Comparison of ENCODE assay signal across 11 mouse cellular contexts in the genomic region with DNA sequence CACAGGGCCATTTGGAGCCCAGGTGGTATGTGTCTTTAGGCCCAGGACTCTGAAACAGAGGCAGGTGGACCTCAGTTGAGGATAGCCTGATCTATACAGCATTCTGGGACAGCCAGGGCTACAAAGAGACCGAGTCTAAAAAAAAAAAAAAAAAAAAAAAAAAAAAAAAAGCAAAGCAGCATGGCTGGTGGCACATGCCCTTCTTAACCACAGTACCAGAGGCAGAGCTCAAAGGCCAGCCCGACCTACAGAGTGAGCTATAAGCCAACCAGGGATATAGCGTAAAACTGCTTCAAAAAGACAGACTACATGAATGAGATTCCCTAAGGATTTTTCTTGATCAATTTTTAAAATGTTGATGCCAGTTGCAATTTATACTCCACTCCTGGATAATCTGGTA. TPM values are rescaled to one million over a fixed set of nuclear protein-coding genes. Genes with fewer than 3 reads are reported as not detected.
DNase-seq lines count a peak whose midpoint lies in the region; ATAC-seq and TF ChIP-seq lines count a peak whose summit lies in the region.
"Had no signal": no experiment of that assay in that cellular context is flagged by ENCODE, and none has a peak within 500 bp of the region (broad histone marks: within the 10 kb centered on the region; RNA-seq: fewer than 3 reads in every experiment).

No protein-coding gene starts in this region.

- no peak overlapping the region for H3K4me2 ChIP-seq in forebrain, embryonic 12.5 days
- no peak overlapping the region for H3K4me2 ChIP-seq in kidney, embryonic 15.5 days
- H3K4me2 ChIP-seq in stomach, embryonic 15.5 days: no peak overlapping the region

- H3K27ac ChIP-seq in forebrain, embryonic 12.5 days: 0 out of 2 replicates have a peak overlapping the region, but pooled peaks have one; percentile 22
- no peak overlapping the region for H3K27ac ChIP-seq in forebrain, embryonic 10.5 days
- H3K27ac ChIP-seq in kidney, embryonic 15.5 days: 0 out of 2 replicates have a peak overlapping the region, but pooled peaks have one; percentile 24
- H3K27ac ChIP-seq in spleen, adult 2 months (ENCODE audit: insufficient read depth, low read length): peak overlapping the region; percentile 30
- H3K27ac ChIP-seq in stomach, embryonic 15.5 days: peak overlapping the region; percentile 36; the same call in 1 of the 2 replicates

- WGBS in forebrain, embryonic 12.5 days: 89% methylated on average over 3 of the region's 3 CpGs
- 89% methylated on average over 3 of the region's 3 CpGs for WGBS in forebrain, embryonic 10.5 days
- 85% methylated on average over 3 of the region's 3 CpGs for WGBS in kidney, embryonic 15.5 days
- WGBS in spleen, adult 2 months: 50% methylated on average over 3 of the region's 3 CpGs
- WGBS in stomach, embryonic 15.5 days: 77% methylated on average over 3 of the region's 3 CpGs

- H3K4me1 ChIP-seq in forebrain, embryonic 12.5 days: peaks cover 44% of the 10 kb centered on the region
- H3K4me1 ChIP-seq in forebrain, embryonic 10.5 days: peaks cover 45% of the 10 kb centered on the region
- peaks cover 59% of the 10 kb centered on the region for H3K4me1 ChIP-seq in kidney, embryonic 15.5 days
- peaks cover 29% of the 10 kb centered on the region for H3K4me1 ChIP-seq in spleen, adult 2 months (ENCODE audit: control insufficient read depth, insufficient read depth, insufficient read length)
- H3K4me1 ChIP-seq in stomach, embryonic 15.5 days: peaks cover 25% of the 10 kb centered on the region

- no peaks in the 10 kb centered on the region for H3K27me3 ChIP-seq in forebrain, embryonic 12.5 days
- no peaks in the 10 kb centered on the region for H3K27me3 ChIP-seq in forebrain, embryonic 10.5 days (ENCODE audit: poor library complexity, severe bottlenecking)
- H3K27me3 ChIP-seq in kidney, embryonic 15.5 days: no peaks in the 10 kb centered on the region
- H3K27me3 ChIP-seq in spleen, adult 2 months (ENCODE audit: control insufficient read depth, insufficient read depth, low read length): no peaks in the 10 kb centered on the region
- no peaks in the 10 kb centered on the region for H3K27me3 ChIP-seq in stomach, embryonic 15.5 days (replicated peaks)

- H3K9me3 ChIP-seq in forebrain, embryonic 12.5 days: no peaks in the 10 kb centered on the region
- H3K9me3 ChIP-seq in forebrain, embryonic 10.5 days: no peaks in the 10 kb centered on the region
- no peaks in the 10 kb centered on the region for H3K9me3 ChIP-seq in kidney, embryonic 15.5 days (replicated peaks)
- no peaks in the 10 kb centered on the region for H3K9me3 ChIP-seq in stomach, embryonic 15.5 days

- H3K36me3 ChIP-seq in forebrain, embryonic 12.5 days (replicated peaks): peaks cover 11% of the 10 kb centered on the region
- H3K36me3 ChIP-seq in forebrain, embryonic 10.5 days (replicated peaks): peaks cover 65% of the 10 kb centered on the region
- peaks cover 44% of the 10 kb centered on the region for H3K36me3 ChIP-seq in kidney, embryonic 15.5 days
- peaks cover 7% of the 10 kb centered on the region for H3K36me3 ChIP-seq in spleen, adult 2 months (ENCODE audit: control insufficient read depth, insufficient read depth, low read length)
- H3K36me3 ChIP-seq in stomach, embryonic 15.5 days: no peaks in the 10 kb centered on the region

- TF ChIP-seq CTCF in spleen, adult 2 months (IDR thresholded peaks at IDR 0.05; ENCODE audit: extremely low read depth, insufficient read depth, insufficient read length, insufficient replicate concordance): no peak

- H3K4me3 ChIP-seq in forebrain, embryonic 12.5 days (replicated peaks): no peak overlapping the region
- H3K4me3 ChIP-seq in forebrain, embryonic 10.5 days: no peak overlapping the region
- H3K4me3 ChIP-seq in kidney, embryonic 15.5 days (replicated peaks): no peak overlapping the region
- no peak overlapping the region for H3K4me3 ChIP-seq in spleen, adult 2 months (ENCODE audit: extremely low read depth, insufficient read depth, insufficient read length)
- no peak overlapping the region for H3K4me3 ChIP-seq in stomach, embryonic 15.5 days (replicated peaks)

- ATAC-seq in forebrain, embryonic 12.5 days (ENCODE audit: low FRiP score): no peak
- no peak for ATAC-seq in kidney, embryonic 15.5 days (replicated peaks; ENCODE audit: low FRiP score)
- ATAC-seq in stomach, embryonic 15.5 days (ENCODE audit: insufficient read depth, low FRiP score, low read depth): no peak

- no peak overlapping the region for H3K9ac ChIP-seq in forebrain, embryonic 12.5 days
- no peak overlapping the region for H3K9ac ChIP-seq in kidney, embryonic 15.5 days
- no peak overlapping the region for H3K9ac ChIP-seq in stomach, embryonic 15.5 days

- no peak for DNase-seq in forebrain, embryonic 10.5 days (ENCODE audit: extremely low spot score, low spot score)
- DNase-seq in kidney, adult 18-20 months: no peak
- no peak for DNase-seq in spleen, adult 2 months (ENCODE audit: low read depth in 1 of 2, low spot score in 2 of 2)
- DNase-seq in spleen, postnatal 36 days (ENCODE audit: low spot score in 2 of 2): no peak
- DNase-seq in urinary bladder, postnatal 14 days (ENCODE audit: low spot score): no peak
- DNase-seq: cerebellum, adult 8-10 months; layer of hippocampus, postnatal 36 days; lung, postnatal 10 days had no signal

- TF ChIP-seq POLR2A in spleen, adult 2 months (IDR thresholded peaks at IDR 0.05; ENCODE audit: low read depth, low read length): no peak

RNA-seq across cellular contexts. Expression of gene Chd2, which starts 9.5 kb away (rescaled TPM):
- 69.4 and 78.8 TPM in 2 replicates for polyA plus RNA-seq in forebrain, embryonic 12.5 days (2016; fragmentation: Nextera tagmentation; extraction: Ambion mirVana)
- 45.1 and 45.7 TPM in 2 replicates for polyA plus RNA-seq in forebrain, embryonic 10.5 days (2016; fragmentation: Nextera tagmentation; extraction: Ambion mirVana)
- 56.6 and 61.7 TPM in 2 replicates for polyA plus RNA-seq in kidney, embryonic 15.5 days (2015; fragmentation: Nextera tagmentation; extraction: Ambion mirVana)
- polyA plus RNA-seq in spleen, adult 2 months (2012; rRNA removed): 48.6 and 52.5 TPM in 2 replicates
- 43.3 and 48.8 TPM in 2 replicates for polyA plus RNA-seq in stomach, embryonic 15.5 days (2015; fragmentation: Nextera tagmentation; extraction: Ambion mirVana)
